Mouse (Mus musculus) yolk sac, embryonic 10.5 days (tissue): ENCODE data around the gene Gpx4.

Experiments
- DNase-seq: peaks from one replicate; pipeline ENCODE4 v3.0.0-alpha.2; 2017; ENCODE audit warnings: low spot score

Gene Gpx4

DNA sequence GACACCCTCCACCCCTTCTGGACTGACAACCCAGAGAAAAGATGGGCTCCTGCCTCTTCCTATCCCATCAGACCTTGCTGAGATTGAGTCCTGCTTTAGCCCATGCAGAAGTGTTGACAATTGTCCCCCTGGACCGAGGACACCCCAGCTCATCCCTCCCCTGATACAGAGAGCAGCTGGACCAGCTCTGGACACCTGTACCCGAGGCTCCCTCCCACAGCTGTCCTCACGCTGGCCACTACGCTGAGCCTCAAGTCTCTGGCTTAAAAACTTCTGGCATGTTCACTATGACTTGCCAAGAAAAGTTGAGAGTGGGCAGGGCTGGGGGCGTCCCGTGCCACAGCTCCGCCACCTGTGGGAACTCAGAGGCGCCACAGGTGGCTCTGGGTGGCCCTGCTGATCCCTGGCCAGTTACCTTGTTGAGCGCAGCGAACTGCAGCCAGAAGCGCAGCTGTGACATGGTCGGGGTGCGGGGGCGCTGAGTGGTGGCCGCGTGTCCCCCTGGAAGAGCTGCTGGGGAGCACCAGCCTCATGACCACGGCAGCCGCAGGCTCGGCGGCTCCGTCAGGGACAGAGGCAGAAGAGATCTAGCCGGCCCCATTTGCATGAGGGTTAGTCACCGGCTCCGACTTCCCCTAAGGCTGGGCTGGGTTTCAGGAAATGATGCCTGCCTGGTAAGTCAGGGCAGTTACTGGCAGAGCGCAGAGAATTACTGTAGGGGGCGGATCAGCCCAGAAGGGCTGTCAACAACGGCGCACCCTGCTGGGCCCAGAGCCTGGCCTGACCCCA lies 28.0 kb downstream of the Gpx4 start:
- DNase-seq = no peak

DNA sequence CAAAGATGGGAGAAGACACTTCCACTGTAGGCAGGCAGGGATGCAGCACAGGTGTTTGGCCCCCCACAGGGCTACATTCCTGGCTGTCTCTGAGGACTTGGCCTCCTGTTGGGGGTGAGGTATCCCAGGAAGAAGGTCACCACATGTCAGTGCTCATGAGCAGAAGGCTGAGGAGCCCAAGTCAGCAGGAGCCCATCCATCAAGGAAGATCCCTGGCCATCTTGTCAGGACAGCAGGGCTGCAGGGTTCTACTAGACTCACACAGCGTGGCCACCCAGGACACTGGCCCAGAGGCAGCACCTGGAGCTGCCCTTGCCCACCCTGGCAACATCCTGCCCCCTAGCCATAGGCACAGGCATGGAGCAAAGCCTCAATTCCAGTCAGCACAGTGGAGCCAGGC lies 29.0 kb downstream of the Gpx4 start:
- no peak for DNase-seq

DNA sequence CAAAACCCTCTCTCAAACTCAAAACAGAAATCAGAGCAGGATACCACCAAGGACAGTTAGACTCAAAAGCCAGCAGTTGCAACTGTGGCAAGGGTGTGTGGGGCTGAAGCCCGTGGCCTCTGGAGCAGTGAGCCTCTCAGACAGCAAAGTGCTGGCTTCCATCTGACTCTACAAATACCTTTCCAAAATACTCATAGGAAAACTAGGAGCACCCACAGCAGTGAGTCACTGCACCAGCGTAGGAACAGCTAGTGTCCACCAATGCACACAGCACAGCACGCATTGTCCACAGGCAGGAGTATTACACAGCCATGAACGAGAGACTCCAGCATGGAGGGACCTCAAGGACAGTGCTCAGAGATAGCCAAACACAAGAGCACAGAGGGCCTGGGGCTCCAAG lies 29.4 kb downstream of the Gpx4 start:
- no peak for DNase-seq

- DNase-seq = no peak
Observed at GRCm38 (mm10) chr10:80077312-80077711, 30.3 kb downstream of the Gpx4 start.

DNA sequence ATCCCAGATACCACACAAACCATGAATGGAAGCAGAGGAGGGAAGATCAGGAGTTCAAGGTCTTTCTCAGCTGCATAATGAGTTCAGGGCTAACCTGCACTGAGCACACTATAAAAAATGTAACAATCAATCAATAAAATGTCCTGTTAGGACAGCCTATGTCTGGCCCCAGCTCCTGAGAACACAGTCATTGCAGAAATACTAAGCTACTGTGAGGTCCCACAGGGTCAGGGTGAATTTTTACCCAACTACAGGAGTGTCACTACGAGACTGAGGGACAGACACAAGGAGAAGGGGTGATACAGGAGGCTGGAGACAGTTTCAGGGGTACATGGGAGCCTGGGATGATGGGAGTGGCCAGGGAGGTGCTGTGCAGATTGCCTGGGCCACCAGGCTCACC lies 31.4 kb downstream of the Gpx4 start:
- no peak for DNase-seq

GRCm38 (mm10) chr10:80080396-80081070 lies 33.6 kb downstream of the Gpx4 start:
- DNase-seq = no peak

DNA sequence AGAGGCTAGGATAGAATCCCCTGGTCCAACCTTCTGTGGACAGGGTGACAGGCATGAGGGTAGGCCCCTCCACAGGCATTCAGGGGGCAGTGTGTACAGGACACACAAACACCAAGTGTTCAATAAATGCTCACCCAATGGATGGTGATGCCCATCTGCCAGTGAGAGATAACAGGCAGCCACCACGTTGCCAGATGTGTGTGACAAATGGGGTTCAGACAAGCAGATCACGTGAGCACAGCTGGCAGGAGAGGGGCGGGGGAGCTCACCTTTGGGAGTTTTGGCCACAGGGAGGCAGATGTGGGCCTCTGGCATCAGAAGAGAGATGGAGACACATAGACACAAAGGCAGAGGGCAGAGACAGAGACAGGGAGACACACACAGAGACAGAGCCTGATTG lies 34.1 kb downstream of the Gpx4 start:
- DNase-seq = no peak

- DNase-seq = no peak
Observed at GRCm38 (mm10) chr10:80084817-80085487, 38.0 kb downstream of the Gpx4 start.

DNA sequence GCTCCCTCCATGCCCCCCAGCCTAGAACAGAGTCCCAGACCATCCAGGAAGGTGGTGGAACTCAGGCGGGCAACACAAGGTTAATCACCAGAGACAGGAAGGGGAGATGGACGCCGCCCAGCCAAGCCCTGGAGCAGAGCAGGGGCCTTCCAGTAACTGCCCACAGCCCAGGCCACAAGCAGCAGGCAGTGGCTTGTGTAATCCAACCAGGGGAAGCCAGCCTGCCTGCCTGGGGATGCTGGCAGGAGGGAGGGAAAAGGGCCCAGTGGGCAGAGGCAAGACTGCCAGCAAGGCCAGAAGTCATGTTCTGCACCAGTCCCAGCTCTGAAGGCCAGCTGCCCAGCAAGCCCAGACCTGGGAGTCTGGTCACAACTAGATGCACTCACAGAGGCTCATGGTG lies 39.9 kb downstream of the Gpx4 start:
- no peak for DNase-seq

GRCm38 (mm10) chr10:80087483-80087882 lies 40.5 kb downstream of the Gpx4 start:
- no peak for DNase-seq

GRCm38 (mm10) chr10:80089146-80089545 lies 42.2 kb downstream of the Gpx4 start:
- DNase-seq = peak; percentile 41

DNA sequence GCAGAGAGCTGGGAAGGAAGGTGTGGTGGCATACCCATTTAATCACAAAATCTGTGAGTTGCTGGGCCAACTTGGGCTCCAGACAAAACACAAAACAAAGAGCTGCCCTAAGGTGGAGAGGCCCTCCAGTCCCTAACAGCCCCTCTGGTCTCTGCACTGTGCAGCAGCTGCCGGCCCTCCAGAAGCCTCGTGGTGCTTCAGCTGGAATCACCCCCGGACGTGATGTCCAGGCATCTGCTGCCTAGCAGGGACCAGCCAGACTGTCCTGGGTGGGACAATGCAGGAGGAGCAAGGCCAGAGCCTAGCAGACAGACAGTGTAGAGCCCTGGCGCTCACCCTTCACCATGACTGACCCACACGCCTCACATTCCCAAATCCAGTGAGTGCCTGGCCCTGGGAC lies 44.6 kb downstream of the Gpx4 start:
- DNase-seq = no peak

DNA sequence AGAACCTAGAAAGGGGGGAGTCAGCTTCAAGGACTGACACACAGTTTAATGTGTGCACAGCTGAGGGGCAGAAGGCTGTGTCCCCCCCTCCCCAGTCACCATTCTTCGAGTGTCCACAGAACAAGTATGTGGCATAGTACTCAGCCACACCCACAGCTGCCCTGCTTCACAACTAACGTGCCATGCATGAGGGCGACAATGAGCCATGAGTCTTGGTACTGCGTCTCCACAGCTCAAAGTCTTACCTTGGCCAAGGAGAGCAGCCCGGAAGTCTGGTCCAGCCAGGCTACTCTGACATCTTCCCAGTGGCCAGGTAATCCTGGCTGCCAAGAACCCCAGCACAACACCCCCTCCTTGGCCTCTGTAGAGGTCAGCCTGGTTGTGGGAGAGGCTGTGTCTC lies 45.7 kb downstream of the Gpx4 start:
- DNase-seq = no peak

- DNase-seq = no peak
Observed at GRCm38 (mm10) chr10:80094085-80094484, 47.1 kb downstream of the Gpx4 start.

DNA sequence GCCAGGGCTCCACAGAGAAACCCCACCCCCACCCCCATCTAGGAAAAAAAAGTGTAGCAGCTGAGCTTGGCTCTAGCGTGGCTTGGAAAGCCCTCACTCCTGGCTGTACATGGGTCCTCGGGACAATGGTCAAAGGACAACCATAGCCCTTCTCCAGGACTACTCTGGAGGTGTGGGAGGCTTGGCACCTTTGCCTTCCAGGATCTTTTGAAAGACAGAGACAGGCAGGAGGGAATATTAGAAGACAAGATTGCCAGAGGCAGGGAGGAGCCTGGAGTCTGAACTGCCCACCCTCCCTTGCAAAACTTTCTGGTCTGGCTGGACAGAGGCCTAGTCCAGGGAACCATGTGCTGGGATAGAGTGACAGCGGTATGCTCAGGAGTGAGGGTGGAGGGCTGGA lies 47.7 kb downstream of the Gpx4 start:
- DNase-seq = no peak

- no peak for DNase-seq
Observed at GRCm38 (mm10) chr10:80095547-80095946, 48.6 kb downstream of the Gpx4 start.

- DNase-seq = peak; percentile 61
Observed at GRCm38 (mm10) chr10:80097275-80097674, 50.3 kb downstream of the Gpx4 start.

DNA sequence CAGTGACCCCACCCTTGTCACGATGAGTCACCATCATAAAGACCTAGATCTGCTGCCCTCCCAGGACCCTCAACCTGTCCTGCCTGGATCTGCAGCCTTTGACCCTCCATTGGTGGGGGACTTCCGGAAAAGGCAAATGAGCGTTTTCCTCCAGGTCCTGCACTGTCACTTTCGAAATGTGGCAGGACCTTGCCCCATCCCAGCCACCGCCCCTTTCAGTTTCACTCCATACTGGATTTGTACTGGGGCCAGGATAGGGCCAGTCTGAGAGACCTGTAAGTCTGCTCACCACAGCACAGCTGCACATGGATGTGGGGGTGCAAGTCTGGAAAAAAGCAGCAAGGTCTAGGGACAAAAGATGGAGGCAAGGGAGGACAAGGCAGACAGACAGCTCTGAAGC lies 51.7 kb downstream of the Gpx4 start:
- DNase-seq = no peak

GRCm38 (mm10) chr10:80100982-80101381 lies 54.0 kb downstream of the Gpx4 start:
- no peak for DNase-seq

GRCm38 (mm10) chr10:80102216-80102915 lies 55.4 kb downstream of the Gpx4 start:
- peak; percentile 84 for DNase-seq

- no peak for DNase-seq
Observed at GRCm38 (mm10) chr10:80103032-80103431, 56.1 kb downstream of the Gpx4 start.

DNA sequence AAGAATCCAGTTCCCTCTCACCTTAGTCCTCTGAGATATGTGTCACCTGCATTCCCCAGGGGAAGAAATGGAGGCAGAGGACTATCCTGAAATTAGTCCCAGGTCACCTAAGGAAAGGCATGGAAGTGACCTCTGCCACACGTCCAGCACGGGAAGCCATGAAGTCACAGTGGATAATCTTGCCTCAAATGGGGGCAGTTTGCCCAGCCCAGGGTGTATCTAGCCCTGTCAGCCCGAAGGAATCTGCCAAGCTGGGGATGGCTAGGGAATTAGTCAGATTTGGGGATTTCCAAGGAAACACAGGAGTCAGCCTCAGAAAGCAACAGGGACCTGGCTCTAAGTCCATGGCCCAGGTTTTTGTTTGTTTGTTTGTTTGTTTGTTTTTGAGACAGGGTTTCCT lies 57.2 kb downstream of the Gpx4 start:
- DNase-seq = no peak

DNA sequence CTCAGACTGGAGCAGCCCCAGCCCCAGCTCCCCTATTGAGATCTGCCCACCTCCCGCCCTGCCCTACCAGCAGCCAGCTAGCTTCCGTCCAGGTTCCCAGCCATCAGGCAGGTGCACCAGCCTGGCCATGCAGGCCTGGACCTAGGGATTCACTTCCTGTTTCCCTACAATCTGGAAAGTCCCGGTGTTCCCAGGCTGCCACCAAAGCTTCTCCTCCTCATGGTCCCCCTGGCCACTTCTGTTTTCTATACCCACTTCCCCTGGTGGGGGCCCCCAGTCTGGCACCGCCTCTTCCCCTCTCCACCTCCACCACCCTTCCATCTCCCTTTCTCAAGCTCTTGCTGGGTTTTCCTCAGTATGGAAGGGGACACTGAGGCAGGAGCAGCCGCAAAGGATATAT lies 58.5 kb downstream of the Gpx4 start, which contains the start of gene Sbno2:
Sbno2 (minus strand) TSS at position 112 of the 400 bp plus-strand sequence.
- DNase-seq = no peak
